In genomic region chr3:81112892-81113291, GRCm38 (mm10) we compare ENCODE assay signal across 24 mouse cellular contexts.
"Had no signal": no experiment of that assay in that cellular context is flagged by ENCODE, and none has a peak within 500 bp of the region (broad histone marks: within the 10 kb centered on the region; RNA-seq: fewer than 3 reads in every experiment).

No protein-coding gene starts in this region.

- H3K9ac ChIP-seq: limb, embryonic 12.5 days; limb, embryonic 15.5 days; liver, embryonic 14.5 days; liver, postnatal 0 days; lung, embryonic 14.5 days; midbrain, embryonic 13.5 days had no signal

- H3K4me1 ChIP-seq: limb, embryonic 12.5 days; limb, embryonic 15.5 days; megakaryocyte, embryonic 14.5 days; midbrain, embryonic 10.5 days; midbrain, embryonic 13.5 days had no signal

- H3K4me2 ChIP-seq: limb, embryonic 12.5 days; limb, embryonic 15.5 days; liver, embryonic 11.5 days; lung, embryonic 14.5 days; midbrain, embryonic 13.5 days had no signal

- DNase-seq: kidney, adult 2 months; kidney, postnatal 10 days; kidney, postnatal 36 days; left cerebral cortex, postnatal 4 days; liver, postnatal 0 days; lung, embryonic 14.5 days; lung, postnatal 4 days; right cerebral cortex, adult 18-20 months; right cerebral cortex, postnatal 14 days; thymus, adult 2 months; thymus, postnatal 14 days; thymus, postnatal 4 days had no signal

- H3K36me3 ChIP-seq: limb, embryonic 12.5 days; limb, embryonic 15.5 days; midbrain, embryonic 10.5 days; midbrain, embryonic 13.5 days had no signal

- H3K4me3 ChIP-seq: left cerebral cortex, adult 2 months; limb, embryonic 12.5 days; limb, embryonic 15.5 days; megakaryocyte, embryonic 14.5 days; midbrain, embryonic 10.5 days; midbrain, embryonic 13.5 days had no signal

- ATAC-seq: intestine, postnatal 0 days; liver, postnatal 0 days; lung, postnatal 0 days; midbrain, embryonic 13.5 days; midbrain, embryonic 16.5 days had no signal

- H3K9me3 ChIP-seq: limb, embryonic 12.5 days; limb, embryonic 15.5 days; megakaryocyte, embryonic 14.5 days; midbrain, embryonic 10.5 days; midbrain, embryonic 13.5 days had no signal

- H3K27ac ChIP-seq: left cerebral cortex, adult 2 months; limb, embryonic 12.5 days; limb, embryonic 15.5 days; liver, embryonic 14.5 days; midbrain, embryonic 10.5 days; midbrain, embryonic 13.5 days; stomach, postnatal 0 days had no signal

- H3K27me3 ChIP-seq: limb, embryonic 12.5 days; limb, embryonic 15.5 days; megakaryocyte, embryonic 14.5 days; midbrain, embryonic 13.5 days had no signal
